Mouse (Mus musculus): ENCODE measurements around the gene Rpap2.

The Rpap2 gene

DNA sequence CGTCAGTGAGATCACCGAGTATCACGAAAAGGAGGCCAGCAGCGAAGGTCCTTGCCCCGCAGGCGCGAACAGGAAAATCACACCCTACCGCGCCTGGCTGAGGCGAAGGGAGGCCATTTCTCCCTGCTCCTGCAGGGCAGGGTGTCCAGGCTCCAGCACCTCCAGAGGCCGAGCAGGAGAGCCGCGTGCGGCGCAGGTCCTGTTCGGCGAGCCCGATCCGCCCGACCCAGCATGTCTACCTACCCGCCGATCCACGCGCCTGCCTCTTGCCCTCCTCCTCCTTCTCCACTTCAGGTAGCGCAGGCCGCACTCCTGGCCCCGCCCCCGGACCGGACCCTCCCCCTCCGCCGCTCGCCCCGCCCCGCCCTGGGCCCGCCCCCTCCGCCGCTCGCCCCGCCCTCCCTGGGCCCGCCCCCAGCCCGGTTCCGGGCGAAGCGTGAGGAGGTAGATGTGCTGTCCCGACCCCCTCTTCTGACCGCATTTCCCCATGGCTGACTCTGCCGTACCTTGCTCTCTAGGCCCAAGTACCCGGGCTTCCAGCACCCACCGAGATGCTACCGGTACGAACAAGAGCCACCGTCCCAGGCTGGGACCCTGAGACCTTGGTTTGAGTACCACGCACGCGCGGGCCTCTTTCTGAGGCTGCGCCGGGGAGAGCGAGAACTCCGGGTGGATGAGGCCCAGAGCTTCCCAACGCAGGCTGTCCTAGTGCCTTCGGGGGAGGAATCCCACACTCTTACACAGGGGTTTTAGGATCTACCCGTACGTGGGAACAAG, at the start of gene Rpap2, which contains the start of gene Glmn:
Rpap2 (plus strand) TSS at position 73 of the 777 bp plus-strand sequence.
Glmn (minus strand) TSS at position 588 of the 777 bp plus-strand sequence.
- peak; percentile 86 for DNase-seq

GRCm38 (mm10) chr5:107547955-107548354, 49.2 kb upstream of the Rpap2 start:
- no peak for DNase-seq

DNA sequence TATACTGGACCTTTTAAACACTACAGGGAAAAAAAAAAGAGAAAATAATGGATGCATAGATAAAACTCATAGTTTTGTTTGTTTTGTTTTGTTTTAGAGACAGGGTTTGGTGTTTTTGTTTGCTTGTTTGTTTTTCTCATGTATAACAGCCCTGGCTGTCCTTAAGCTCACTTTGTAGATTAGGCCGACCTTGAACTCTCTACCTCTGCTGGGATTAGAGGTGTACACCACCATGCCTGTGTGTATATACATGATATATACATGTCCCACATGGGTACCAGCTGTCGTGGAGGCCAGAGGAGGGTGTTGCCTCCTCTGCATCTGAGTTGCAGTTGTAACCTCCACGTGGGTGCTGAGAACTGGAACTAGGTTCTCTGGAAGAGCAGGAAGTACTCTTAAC, 48.7 kb upstream of the Rpap2 start:
- no peak for DNase-seq

GRCm38 (mm10) chr5:107554336-107554735, 42.8 kb upstream of the Rpap2 start:
- DNase-seq, result no peak

DNA sequence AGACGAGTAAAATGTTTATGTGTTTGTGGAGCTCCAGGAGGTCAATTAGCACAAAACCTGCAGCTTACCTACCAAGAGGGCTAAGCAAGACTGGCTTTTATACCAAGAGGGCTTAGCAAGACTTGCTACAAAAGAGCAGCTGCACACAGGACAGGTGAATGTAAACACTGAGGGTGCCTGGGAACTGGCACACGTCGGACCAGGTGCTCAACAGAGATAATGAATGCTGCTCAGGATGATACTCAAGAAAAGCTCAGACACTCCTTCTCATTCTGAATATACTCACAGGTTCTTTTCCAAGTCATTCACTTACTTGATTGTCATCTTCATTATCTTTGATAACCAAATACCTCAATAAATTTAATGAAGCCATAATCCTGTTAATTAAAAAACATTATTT, 40.2 kb upstream of the Rpap2 start:
- DNase-seq, result no peak

- DNase-seq, result no peak
These were observed 28.0 kb upstream of the Rpap2 start for GRCm38 (mm10) chr5:107569148-107569547.

- DNase-seq, result no peak
These were observed 1.2 kb downstream of the Rpap2 start for GRCm38 (mm10) chr5:107598380-107598779.

DNA sequence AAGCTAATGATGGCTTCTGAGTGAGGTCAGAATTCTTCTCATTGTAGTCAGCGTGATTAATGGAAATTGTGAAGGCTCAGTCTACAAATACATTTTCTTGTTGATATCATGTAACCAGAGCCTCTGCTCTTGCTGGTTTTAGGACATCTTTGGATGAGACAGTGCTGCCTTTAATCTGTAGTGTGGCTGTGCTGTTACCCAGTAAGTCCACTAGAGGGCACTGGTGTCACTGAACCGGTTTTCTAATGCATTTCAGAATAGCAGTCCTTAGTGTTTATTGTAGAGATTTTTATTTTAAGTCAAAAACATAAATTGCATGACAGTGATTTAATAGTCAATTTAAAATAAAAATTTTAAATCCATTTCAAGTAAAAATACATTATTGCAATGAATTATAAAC, 14.1 kb downstream of the Rpap2 start:
- DNase-seq, result peak; percentile 52

DNA sequence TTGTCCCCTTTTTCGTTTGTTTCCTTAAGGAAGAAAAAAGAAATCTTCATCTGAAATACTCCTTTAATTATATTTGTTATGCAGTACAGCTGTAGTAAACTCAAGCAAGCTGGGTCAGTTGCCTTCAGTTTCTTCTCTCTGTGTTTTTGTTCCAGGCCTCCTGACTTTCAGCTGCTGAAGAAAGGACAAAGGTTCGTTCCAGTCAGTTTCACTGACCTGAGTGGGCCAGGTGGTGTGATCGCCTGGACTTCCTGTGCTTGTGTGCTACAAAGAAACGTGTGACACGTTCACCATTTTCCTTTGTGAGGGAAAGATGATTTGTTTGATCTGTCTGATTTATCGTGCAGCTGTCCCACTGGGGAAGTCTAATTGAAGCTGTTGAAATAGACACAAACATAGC, 20.8 kb downstream of the Rpap2 start:
- no peak for DNase-seq

DNA sequence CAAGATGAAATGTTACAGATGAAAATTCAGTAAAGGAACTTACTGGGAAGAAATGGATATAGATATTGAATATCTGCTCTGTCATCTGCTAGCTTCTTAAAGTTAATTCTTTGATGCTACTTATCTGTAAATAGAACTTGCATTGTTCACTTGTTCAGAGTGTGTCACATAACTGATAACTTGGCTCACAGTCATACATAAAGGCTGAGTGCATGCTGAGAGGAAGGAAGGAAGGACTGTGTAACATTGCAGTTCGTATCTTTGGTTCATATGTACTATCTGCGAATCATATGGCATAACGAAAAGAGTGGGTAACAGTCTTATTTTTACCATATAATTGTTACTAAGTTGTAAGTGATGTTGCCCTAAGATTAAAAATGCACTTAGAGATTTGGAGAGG, 24.2 kb downstream of the Rpap2 start:
- no peak for DNase-seq

DNA sequence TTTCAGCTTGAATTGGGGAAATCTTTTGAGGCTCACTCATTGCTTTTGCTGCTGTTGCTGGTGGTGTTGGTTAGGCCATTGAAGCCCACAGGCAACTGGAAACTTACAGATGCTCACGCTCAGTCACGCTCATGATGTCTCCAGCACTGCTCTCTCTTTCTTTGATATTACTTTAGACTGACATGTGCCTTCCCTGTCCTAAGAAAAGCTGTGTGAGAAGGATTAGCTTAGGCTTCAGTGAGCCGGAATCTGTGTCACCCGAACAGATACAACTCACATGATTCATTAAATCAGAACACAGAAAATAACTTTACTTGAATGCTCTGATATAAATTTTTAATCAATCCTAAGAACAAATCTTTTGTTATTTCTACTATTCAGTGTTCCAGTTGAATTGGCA, 36.5 kb downstream of the Rpap2 start:
- no peak for DNase-seq

- DNase-seq, result no peak
These were observed 39.9 kb downstream of the Rpap2 start for GRCm38 (mm10) chr5:107637106-107637505.

DNA sequence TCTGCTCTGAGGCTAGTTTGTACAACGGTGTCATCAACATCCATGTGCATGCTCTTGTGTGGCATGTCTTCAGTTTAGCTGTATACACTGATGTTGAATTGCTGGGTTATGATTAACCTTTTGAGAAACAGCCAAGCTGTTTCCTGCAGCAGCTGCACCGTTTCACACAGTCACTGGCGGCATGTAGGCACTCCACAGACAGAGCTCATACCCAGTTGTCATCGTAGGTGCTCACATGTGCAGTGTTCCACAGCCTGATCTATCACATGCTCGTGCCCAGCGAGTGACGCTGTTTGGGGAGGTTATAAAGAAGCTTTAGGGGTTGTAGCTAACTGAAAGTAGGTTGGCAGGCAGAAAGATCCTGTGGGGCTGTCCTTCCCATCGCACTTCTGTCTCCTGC, 41.2 kb downstream of the Rpap2 start:
- no peak for DNase-seq

GRCm38 (mm10) chr5:107644595-107644994, 47.4 kb downstream of the Rpap2 start:
- DNase-seq, result no peak

GRCm38 (mm10) chr5:107645935-107646334, 48.8 kb downstream of the Rpap2 start:
- no peak for DNase-seq

- DNase-seq, result no peak
These were observed 50.4 kb downstream of the Rpap2 start for GRCm38 (mm10) chr5:107647580-107647979.

DNA sequence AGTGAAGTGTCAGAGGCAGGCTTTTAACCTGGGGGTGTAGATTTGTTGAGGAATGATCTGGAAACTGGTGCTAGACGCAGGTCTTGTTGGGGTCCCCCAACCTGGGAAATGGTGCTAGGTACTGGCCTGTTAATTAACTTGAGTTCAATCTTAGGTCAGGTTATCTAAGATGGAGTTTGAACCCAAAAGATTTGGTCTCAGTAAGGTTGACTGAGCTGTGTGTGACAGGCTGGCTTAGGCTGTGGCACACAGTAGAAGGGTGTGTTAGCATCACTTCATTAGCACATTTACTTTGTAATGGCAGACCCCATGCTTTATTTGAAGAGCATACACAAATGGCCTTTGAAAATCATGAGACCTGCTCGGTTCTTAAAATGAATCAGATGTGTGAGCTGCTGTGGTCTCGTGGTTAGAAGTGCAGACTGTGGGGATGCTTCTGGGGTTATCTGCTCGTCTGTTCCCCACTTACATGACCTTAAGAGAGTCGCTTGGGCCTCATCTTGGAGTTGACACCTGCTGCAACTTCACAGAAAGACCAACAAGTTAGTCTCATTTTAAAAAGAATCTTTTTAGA, 51.5 kb downstream of the Rpap2 start:
- DNase-seq, result no peak

GRCm38 (mm10) chr5:107649680-107650079, 52.5 kb downstream of the Rpap2 start:
- no peak for DNase-seq

DNA sequence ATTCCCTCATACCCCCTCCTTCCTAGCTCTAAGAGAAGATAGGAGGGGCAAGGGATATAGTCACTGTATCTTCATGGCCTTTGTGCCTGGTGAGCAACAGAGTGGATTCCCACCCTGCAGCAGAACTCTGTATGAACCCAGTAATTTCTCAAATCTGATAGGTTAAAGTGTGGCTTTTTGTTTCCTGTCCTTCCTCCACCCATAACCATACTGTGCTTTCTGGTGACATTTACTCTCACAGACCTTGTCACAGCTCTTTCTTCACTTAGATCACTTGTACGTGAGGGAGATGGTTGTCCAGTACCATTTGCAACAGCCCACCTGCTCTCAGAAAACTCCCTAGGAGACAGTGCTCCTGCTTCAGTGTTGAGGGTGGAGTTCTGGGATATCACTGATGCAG, 53.3 kb downstream of the Rpap2 start:
- DNase-seq, result no peak

- no peak for DNase-seq
These were observed 55.0 kb downstream of the Rpap2 start for GRCm38 (mm10) chr5:107652055-107652660.

GRCm38 (mm10) chr5:107678392-107678791, 81.2 kb downstream of the Rpap2 start:
- DNase-seq, result no peak

- no peak for DNase-seq
These were observed 84.1 kb downstream of the Rpap2 start for GRCm38 (mm10) chr5:107681300-107681699.

GRCm38 (mm10) chr5:107684380-107684779, 87.2 kb downstream of the Rpap2 start:
- DNase-seq, result no peak

- DNase-seq, result no peak
These were observed 90.0 kb downstream of the Rpap2 start for GRCm38 (mm10) chr5:107687161-107687560.

Data from right cerebral cortex, postnatal 25 days (tissue).